Mouse (Mus musculus) layer of hippocampus, postnatal 10 days (tissue): ENCODE measurements around the gene Mybpc2. TPM values are rescaled to one million over a fixed set of nuclear protein-coding genes. Genes with fewer than 3 reads are reported as not detected.

ENCODE experiments used
- DNase-seq, 2 experiments: peaks; one replicate each; pipeline ENCODE4 v3.0.0; 2021; ENCODE audit warnings: low spot score in 2 of 2
- microRNA-seq, 2 experiments: library from miRNA; unstranded; fragments of <30 nt; microRNA quantifications; one replicate each; pipeline ENCODE4 v1.2.0; 2021
- total RNA-seq, 2 experiments: library from RNA; stranded (reverse); gene quantifications; 2 replicates each; pipeline ENCODE4 v1.2.3; 2021

Gene Mybpc2
- total RNA-seq, 2 experiments from 2014 or later = 0.11 to 0.18 TPM

- peak; percentile 19 to 45 for DNase-seq
Measured at GRCm38 (mm10) chr7:44465111-44465510, 59.3 kb downstream of the Mybpc2 start, which contains the start of gene Aspdh. Gene Aspdh (plus strand): TSS chr7:44465391.

DNA sequence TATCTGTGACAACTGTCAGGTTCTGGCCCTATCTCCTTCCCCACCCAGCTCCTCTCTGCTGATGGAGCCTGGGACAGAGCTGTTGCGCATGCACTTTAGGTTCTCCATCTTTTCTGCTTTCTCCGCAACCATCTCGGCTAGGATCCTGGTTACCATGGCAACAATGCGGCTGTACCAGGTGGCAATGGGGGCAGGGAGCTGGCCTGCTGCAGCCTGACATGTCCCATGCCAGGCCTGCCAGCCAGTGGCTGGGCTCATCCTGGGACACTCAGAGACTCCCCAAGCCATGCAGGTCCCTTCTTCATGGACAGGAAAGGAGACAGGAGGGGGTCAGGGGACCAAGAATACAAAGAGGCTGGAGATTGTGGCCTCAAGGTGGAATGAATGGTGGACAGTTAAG lies 59.9 kb downstream of the Mybpc2 start:
- DNase-seq = peak; percentile 80 to 85

DNA sequence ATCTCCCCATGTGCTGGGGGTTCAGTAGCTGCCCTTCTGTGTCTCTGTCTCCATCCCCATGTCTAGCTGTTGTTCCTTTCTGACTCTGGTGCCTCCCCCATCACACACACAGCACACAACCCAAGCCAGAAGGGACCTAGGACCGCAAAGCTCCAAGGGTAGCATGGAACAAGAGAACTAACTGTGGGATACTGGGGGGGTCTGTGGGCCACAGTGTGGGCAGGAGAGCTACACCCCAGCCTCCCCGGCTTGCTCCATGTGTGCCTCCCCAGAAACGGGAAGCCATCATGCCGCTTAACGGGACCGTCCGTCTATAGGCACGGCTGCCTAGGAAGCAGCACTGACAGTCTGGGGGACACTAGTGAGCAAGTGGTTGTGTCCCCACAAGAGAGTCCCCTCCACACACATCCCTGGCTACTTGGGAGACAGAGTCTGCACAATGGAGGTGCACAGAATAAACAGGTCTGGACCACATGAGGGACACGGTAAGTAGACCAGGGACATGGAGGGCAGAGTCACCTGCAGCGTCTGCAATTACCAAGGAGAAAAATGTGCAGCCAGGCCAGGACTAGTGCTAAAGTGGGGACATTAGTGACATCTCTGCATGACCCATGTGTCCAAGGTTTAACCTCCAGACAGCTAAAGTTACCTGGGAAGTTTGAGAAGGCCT lies 60.8 kb downstream of the Mybpc2 start:
- peak in 1 of 2 experiments; percentile 46 for DNase-seq

- no peak for DNase-seq
Measured at GRCm38 (mm10) chr7:44463056-44463425, 61.4 kb downstream of the Mybpc2 start.

- peak; percentile 17 to 60 for DNase-seq
Measured at GRCm38 (mm10) chr7:44462218-44463055, 62.0 kb downstream of the Mybpc2 start.

- DNase-seq = peak in 1 of 2 experiments; percentile 7
Measured at GRCm38 (mm10) chr7:44461503-44462217, 62.8 kb downstream of the Mybpc2 start.

- DNase-seq = peak; percentile 11 to 26
Measured at GRCm38 (mm10) chr7:44460767-44461502, 63.5 kb downstream of the Mybpc2 start.

DNA sequence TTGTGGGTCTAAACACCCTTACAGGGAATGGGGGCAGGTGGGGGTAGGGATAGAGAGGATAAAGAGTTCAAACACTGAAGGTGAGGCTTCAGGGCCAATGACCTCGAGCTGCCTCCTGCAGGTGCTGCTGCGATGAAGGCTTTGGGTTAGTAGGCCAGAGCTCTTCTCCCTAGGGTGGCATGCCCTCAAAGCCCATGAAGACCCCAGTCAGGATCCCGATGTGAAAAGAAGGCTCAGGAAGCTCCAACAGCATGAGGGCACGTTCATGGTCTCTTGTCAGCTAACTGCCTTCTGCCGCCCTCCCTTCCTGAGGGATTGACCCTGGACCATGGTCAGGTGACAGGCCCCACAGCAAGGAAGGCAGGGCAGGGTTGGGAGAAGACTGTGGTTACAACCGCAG lies 64.4 kb downstream of the Mybpc2 start:
- peak in 1 of 2 experiments; percentile 12 for DNase-seq

DNA sequence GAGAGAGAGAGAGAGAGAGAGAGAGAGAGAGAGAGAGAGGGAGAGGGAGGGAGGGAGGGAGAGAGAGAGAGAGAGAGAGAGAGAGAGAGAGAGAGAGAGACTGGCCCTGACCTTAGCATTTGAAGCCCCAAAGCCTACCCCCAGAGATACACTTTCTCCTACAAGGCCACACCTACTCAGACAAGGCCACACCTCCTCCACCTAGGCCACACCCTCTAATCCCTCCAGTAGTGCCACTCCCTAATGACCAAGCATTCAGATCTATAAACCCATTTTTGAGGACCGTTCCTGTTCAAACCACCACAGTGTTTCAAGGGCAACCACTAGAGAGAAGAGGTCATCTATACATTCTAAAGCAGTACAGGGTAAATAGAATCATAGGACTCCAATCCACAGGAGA lies 68.2 kb downstream of the Mybpc2 start:
- peak in 1 of 2 experiments; percentile 8 for DNase-seq

GRCm38 (mm10) chr7:44453256-44453655 lies 71.2 kb downstream of the Mybpc2 start:
- no peak for DNase-seq

Small RNA genes lying within 50 kb of the gene (microRNA-seq; reads per million reads assigned to microRNA genes)
- 0.67 to 2.4 reads per million in 2 experiments for gene Mir7052
- gene Mir7053 = 0.39 to 0.45 reads per million in 2 experiments

Other genes with a start within 250 kb of the Mybpc2 start
- gene Clec11a, start 217.8 kb downstream of the Mybpc2 start, total RNA-seq = 1 to 10 TPM; 1.9 TPM
- gene Shank1, start 214.4 kb downstream of the Mybpc2 start, total RNA-seq = 100 to 1,000 TPM; 439 to 476 TPM
- 10 to 100 TPM; 84.0 to 90.2 TPM for gene Syt3, start 140.6 kb downstream of the Mybpc2 start, total RNA-seq
- 1 to 10 TPM; 4.3 to 5.0 TPM for gene 1700008O03Rik, start 138.8 kb downstream of the Mybpc2 start, total RNA-seq
- 100 to 1,000 TPM; 338 to 365 TPM for gene Lrrc4b, start 95.6 kb downstream of the Mybpc2 start, total RNA-seq
- 10 to 100 TPM; 13.0 to 16.5 TPM for gene Aspdh, start 59.3 kb downstream of the Mybpc2 start, total RNA-seq
- 10 to 100 TPM; 38.7 to 41.1 TPM for gene Josd2, start 56.7 kb downstream of the Mybpc2 start, total RNA-seq
- gene Emc10, start 28.1 kb downstream of the Mybpc2 start, total RNA-seq = 100 to 1,000 TPM; 157 to 169 TPM
- 10 to 100 TPM; 27.6 to 33.3 TPM for gene Fam71e1, start 28.1 kb downstream of the Mybpc2 start, total RNA-seq
- under 1 TPM in 1 of 2 experiments, not detected in 1; 0.11 TPM for gene Spib, start 7.4 kb upstream of the Mybpc2 start, total RNA-seq
- 10 to 100 TPM; 10.3 to 13.6 TPM for gene Pold1, start 24.2 kb upstream of the Mybpc2 start, total RNA-seq
- 10 to 100 TPM; 58.3 to 67.3 TPM for gene Nr1h2, start 29.3 kb upstream of the Mybpc2 start, total RNA-seq
- under 1 TPM in 1 of 2 experiments, not detected in 1; 0.98 TPM for gene Napsa, start 47.7 kb upstream of the Mybpc2 start, total RNA-seq
- 100 to 1,000 TPM in 1 of 2 experiments, 10 to 100 TPM in 1; 93.0 to 106 TPM for gene Kcnc3, start 66.0 kb upstream of the Mybpc2 start, total RNA-seq
- gene Myh14, start 146.2 kb upstream of the Mybpc2 start, total RNA-seq = 10 to 100 TPM; 17.6 to 17.9 TPM
- gene Izumo2, start 184.1 kb upstream of the Mybpc2 start, total RNA-seq = not detected
- 10 to 100 TPM; 27.7 to 31.5 TPM for gene Vrk3, start 223.8 kb upstream of the Mybpc2 start, total RNA-seq
- gene Zfp473, start 226.4 kb upstream of the Mybpc2 start, total RNA-seq = under 1 TPM; 0.16 to 0.53 TPM